Mouse (Mus musculus): ENCODE measurements around the gene Zfp740. TPM values are rescaled to one million over a fixed set of nuclear protein-coding genes. Genes with fewer than 3 reads are reported as not detected.

Gene Zfp740
- polyA plus RNA-seq, 1 experiment from 2014 or later: 90.0 TPM

DNA sequence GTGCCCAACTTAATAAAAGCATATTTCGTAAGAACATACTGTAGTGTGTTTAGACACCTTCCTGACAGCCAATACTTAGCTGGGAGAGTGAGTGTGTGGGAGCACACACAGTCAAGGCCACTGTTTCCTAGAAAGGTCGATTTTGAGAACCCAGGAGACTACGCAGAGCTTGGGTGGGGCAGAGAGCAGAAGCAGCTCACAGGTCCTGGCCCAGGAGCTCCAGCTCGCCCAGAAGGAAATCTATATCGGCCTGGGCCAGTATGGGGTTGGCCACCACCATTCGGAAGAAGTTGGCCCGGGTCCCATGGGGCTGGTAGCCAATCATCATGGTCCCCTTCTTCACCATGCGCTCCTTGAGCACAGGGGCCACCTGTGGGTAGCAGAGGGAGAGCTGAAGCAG is 25.6 kb upstream of the Zfp740 start:
- Histone ChIP-seq H3K9ac (no peak overlapping the region), H3K27ac (no peak overlapping the region), H3K4me1 (no peaks in the 10 kb centered on the region), H3K9me3 (replicated peaks) (no peaks in the 10 kb centered on the region), H3K27me3 (no peaks in the 10 kb centered on the region), H3K4me2 (no peak overlapping the region), H3K4me3 (no peak overlapping the region), H3K36me3 (ENCODE audit: poor library complexity, severe bottlenecking) (peaks cover 24% of the 10 kb centered on the region; the same call in 1 of the 2 replicates)
- WGBS: 86% methylated on average over 8 of the region's 8 CpGs
- ATAC-seq: no peak

GRCm38 (mm10) chr15:102178279-102178678 is 24.8 kb upstream of the Zfp740 start:
- no peak overlapping the region for H3K4me3 ChIP-seq
- H3K9me3 ChIP-seq (replicated peaks): no peaks in the 10 kb centered on the region
- no peak for ATAC-seq
- no peak overlapping the region for H3K4me2 ChIP-seq
- H3K36me3 ChIP-seq (ENCODE audit: poor library complexity, severe bottlenecking): peaks cover 27% of the 10 kb centered on the region; the same call in 1 of the 2 replicates
- 10% methylated on average over 6 of the region's 6 CpGs for WGBS
- H3K9ac ChIP-seq: no peak overlapping the region
- H3K27ac ChIP-seq: no peak overlapping the region
- H3K4me1 ChIP-seq: no peaks in the 10 kb centered on the region
- no peaks in the 10 kb centered on the region for H3K27me3 ChIP-seq

GRCm38 (mm10) chr15:102179106-102179505 is 23.9 kb upstream of the Zfp740 start:
- H3K9me3 ChIP-seq (replicated peaks): no peaks in the 10 kb centered on the region
- H3K4me1 ChIP-seq: no peaks in the 10 kb centered on the region
- no peak overlapping the region for H3K9ac ChIP-seq
- no peak overlapping the region for H3K4me2 ChIP-seq
- no peak overlapping the region for H3K4me3 ChIP-seq
- H3K36me3 ChIP-seq (ENCODE audit: poor library complexity, severe bottlenecking): peaks cover 34% of the 10 kb centered on the region; the same call in 1 of the 2 replicates
- no peak for ATAC-seq
- H3K27me3 ChIP-seq: no peaks in the 10 kb centered on the region
- no peak overlapping the region for H3K27ac ChIP-seq
- 80% methylated on average over 9 of the region's 9 CpGs for WGBS

DNA sequence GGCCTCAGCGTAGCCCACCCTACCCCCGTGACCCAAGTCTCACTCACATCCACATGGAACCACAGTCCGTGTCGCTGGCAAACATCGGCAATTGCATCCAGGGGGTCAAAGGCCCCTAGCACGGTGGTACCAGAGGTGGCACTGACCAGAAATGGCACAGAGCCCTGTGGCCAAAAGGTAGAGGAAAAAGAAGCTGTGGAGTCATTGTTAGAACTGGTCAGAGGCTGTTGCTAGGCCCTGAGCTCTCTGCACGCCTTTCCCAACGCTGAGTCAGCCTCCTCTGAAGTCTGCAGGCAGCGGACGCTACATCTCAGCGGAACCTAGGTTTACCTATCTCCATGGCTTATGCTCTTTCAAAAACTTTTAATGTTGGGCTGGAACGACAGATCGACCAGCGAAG is 23.1 kb upstream of the Zfp740 start:
- Histone ChIP-seq H3K9me3 (replicated peaks) (no peaks in the 10 kb centered on the region), H3K4me1 (no peaks in the 10 kb centered on the region), H3K4me3 (no peak overlapping the region), H3K4me2 (no peak overlapping the region), H3K36me3 (ENCODE audit: poor library complexity, severe bottlenecking) (peaks cover 33% of the 10 kb centered on the region; the same call in 1 of the 2 replicates), H3K27ac (no peak overlapping the region), H3K27me3 (no peaks in the 10 kb centered on the region), H3K9ac (no peak overlapping the region)
- 92% methylated on average over 14 of the region's 14 CpGs for WGBS
- no peak for ATAC-seq

GRCm38 (mm10) chr15:102183076-102183475 is 20.0 kb upstream of the Zfp740 start:
- H3K4me2 ChIP-seq: no peak overlapping the region
- H3K4me3 ChIP-seq: no peak overlapping the region
- H3K9me3 ChIP-seq (replicated peaks): no peaks in the 10 kb centered on the region
- no peak overlapping the region for H3K27ac ChIP-seq
- H3K27me3 ChIP-seq: no peaks in the 10 kb centered on the region
- H3K4me1 ChIP-seq: no peaks in the 10 kb centered on the region
- H3K36me3 ChIP-seq (ENCODE audit: poor library complexity, severe bottlenecking): peaks cover 42% of the 10 kb centered on the region; the same call in 1 of the 2 replicates
- H3K9ac ChIP-seq: no peak overlapping the region
- no peak for ATAC-seq
- WGBS: 89% methylated on average over 3 of the region's 3 CpGs

DNA sequence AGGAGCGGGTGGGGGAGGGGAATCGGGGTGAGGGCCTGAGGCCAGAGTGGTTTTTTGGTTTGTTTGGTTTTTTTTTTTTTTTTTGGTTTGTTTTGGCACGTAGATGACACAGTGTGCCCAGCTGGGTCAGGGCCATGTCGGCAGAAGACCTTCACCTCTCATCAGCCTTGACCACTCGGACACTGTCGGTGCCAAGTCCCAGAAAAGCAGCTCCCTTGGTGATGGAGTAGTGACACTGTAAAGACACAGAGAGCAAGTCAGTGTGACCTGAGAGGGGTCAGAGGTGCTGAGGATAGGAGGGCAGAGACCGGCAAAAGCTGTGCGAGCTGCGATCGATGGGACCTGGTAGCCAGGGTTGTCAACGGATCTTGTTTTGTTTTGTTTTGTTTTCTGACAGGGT is 16.8 kb upstream of the Zfp740 start:
- Histone ChIP-seq H3K27me3 (no peaks in the 10 kb centered on the region), H3K9me3 (replicated peaks) (no peaks in the 10 kb centered on the region), H3K27ac (no peak overlapping the region), H3K4me1 (no peaks in the 10 kb centered on the region), H3K4me3 (no peak overlapping the region), H3K9ac (no peak overlapping the region), H3K4me2 (no peak overlapping the region), H3K36me3 (ENCODE audit: poor library complexity, severe bottlenecking) (peaks cover 25% of the 10 kb centered on the region; the same call in 1 of the 2 replicates)
- no peak for ATAC-seq
- 82% methylated on average over 11 of the region's 11 CpGs for WGBS

GRCm38 (mm10) chr15:102188096-102188495 is 15.0 kb upstream of the Zfp740 start:
- Histone ChIP-seq H3K27me3 (no peaks in the 10 kb centered on the region), H3K9ac (no peak overlapping the region), H3K9me3 (replicated peaks) (no peaks in the 10 kb centered on the region), H3K4me2 (no peak overlapping the region), H3K27ac (no peak overlapping the region), H3K4me3 (no peak overlapping the region), H3K4me1 (no peaks in the 10 kb centered on the region), H3K36me3 (ENCODE audit: poor library complexity, severe bottlenecking) (peaks cover 24% of the 10 kb centered on the region; the same call in 1 of the 2 replicates)
- 92% methylated on average over 10 of the region's 10 CpGs for WGBS
- ATAC-seq: no peak

GRCm38 (mm10) chr15:102188883-102189282 is 14.2 kb upstream of the Zfp740 start:
- no peak overlapping the region for H3K4me2 ChIP-seq
- H3K36me3 ChIP-seq (ENCODE audit: poor library complexity, severe bottlenecking): peaks cover 17% of the 10 kb centered on the region; the same call in 1 of the 2 replicates
- no peak overlapping the region for H3K9ac ChIP-seq
- no peaks in the 10 kb centered on the region for H3K27me3 ChIP-seq
- no peaks in the 10 kb centered on the region for H3K4me1 ChIP-seq
- 60% methylated on average over 6 of the region's 6 CpGs for WGBS
- no peak for ATAC-seq
- no peak overlapping the region for H3K4me3 ChIP-seq
- H3K9me3 ChIP-seq (replicated peaks): no peaks in the 10 kb centered on the region
- no peak overlapping the region for H3K27ac ChIP-seq

DNA sequence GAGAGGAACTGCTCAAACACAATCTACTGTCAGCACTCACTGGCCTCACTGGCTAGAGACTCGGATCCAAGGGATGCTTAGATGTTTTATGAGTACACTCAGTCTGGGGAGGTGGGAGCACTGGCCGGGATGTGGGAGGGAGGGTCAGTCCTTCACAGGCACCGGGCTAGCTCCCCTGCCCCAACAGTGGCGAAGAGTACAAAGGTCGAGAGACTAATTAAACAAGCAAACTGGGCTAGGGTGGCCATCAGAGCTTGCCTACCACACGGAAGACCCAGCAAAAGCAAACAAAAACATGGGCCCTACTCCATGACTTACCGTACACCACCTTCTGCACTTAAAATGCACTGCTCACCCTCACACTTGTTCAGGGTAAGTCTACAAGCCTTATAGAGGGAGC is 11.3 kb upstream of the Zfp740 start:
- Histone ChIP-seq H3K4me3 (no peak overlapping the region), H3K27me3 (no peaks in the 10 kb centered on the region), H3K9ac (no peak overlapping the region), H3K9me3 (replicated peaks) (no peaks in the 10 kb centered on the region), H3K27ac (no peak overlapping the region), H3K4me1 (no peaks in the 10 kb centered on the region), H3K4me2 (no peak overlapping the region), H3K36me3 (ENCODE audit: poor library complexity, severe bottlenecking) (peaks cover 4% of the 10 kb centered on the region; the same call in 1 of the 2 replicates)
- 87% methylated on average over 7 of the region's 7 CpGs for WGBS
- no peak for ATAC-seq

DNA sequence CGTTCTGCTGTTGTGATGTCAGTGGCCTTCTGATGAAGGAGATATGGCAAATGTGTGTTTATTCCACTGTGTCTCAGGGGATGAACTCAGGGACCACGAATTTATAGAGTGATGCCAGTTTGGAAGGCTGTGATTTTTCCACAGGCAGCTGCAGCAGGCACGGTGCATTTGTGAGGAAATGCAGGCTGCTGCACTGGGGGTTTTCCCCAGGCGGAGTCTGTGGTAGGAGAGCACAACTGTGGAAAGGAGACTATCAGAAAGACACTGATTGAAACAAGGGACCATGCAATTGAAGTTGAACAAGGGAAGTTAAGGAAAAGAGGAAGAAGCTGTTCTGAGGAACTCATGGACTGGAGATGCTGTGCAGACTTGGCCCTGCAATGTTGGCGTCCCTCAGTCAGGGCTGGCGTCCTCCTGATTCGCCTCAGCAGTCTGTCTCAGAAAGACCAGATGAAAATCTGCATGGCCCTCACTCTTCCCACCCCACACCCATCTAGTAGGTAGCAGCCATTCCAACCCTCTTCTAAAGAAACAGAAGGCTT is 10.7 kb upstream of the Zfp740 start:
- Histone ChIP-seq H3K36me3 (ENCODE audit: poor library complexity, severe bottlenecking) (no peaks in the 10 kb centered on the region), H3K4me1 (no peaks in the 10 kb centered on the region), H3K27me3 (no peaks in the 10 kb centered on the region), H3K27ac (no peak overlapping the region), H3K9ac (no peak overlapping the region), H3K4me2 (no peak overlapping the region), H3K4me3 (no peak overlapping the region), H3K9me3 (replicated peaks) (no peaks in the 10 kb centered on the region)
- ATAC-seq: no peak
- WGBS: 90% methylated on average over 7 of the region's 7 CpGs

DNA sequence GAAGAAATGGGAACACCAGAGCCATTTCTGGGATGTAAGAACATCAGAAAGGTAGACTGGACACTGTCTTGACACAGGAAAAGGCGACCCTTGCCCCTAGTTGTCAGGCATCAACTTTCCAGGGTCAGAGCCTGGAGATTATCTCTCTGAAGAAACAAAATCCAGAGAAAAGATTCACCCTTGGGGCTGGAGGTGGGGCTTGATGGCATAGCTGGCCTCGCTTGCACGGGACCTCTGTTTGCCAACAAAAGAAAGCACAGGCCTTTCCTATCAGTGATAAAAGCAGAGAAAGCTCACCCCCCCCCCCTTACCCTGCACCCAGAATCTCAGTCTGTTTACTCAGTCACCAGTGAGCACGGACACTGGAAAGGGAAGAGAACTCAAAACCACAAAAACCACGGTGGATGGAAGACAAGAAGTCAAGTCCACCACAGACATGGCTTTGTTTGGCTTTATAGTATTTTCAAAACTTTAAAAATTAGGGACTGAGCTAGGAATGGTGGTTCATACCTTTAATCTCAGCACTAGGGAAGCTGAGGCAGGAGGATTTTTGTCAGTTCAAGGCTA is 10.1 kb upstream of the Zfp740 start:
- Histone ChIP-seq H3K36me3 (ENCODE audit: poor library complexity, severe bottlenecking) (no peaks in the 10 kb centered on the region), H3K4me1 (no peaks in the 10 kb centered on the region), H3K9ac (no peak overlapping the region), H3K27ac (no peak overlapping the region), H3K27me3 (no peaks in the 10 kb centered on the region), H3K4me2 (no peak overlapping the region), H3K9me3 (replicated peaks) (no peaks in the 10 kb centered on the region), H3K4me3 (no peak overlapping the region)
- no peak for ATAC-seq
- WGBS: 77% methylated on average over 5 of the region's 5 CpGs

DNA sequence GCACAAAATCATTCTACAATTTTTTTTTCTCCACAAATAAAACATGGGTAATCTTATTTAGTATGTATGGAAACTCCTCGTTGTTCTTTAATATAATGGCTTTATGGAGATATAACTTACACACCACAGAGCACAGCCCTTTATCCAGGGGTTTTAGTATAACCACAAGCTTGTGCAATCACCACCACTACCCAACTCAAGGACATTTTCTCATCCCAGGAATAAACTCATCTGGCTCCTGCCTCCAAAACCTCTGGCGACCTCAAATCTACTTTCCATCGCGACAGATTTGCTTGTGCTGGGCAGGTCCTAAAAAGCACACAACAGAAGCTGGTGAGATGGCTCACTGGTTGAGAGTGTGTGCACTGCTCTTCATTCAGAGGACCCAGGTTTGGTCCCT is 9.4 kb upstream of the Zfp740 start:
- Histone ChIP-seq H3K36me3 (ENCODE audit: poor library complexity, severe bottlenecking) (no peaks in the 10 kb centered on the region), H3K27me3 (no peaks in the 10 kb centered on the region), H3K4me3 (no peak overlapping the region), H3K9me3 (replicated peaks) (no peaks in the 10 kb centered on the region), H3K4me1 (no peaks in the 10 kb centered on the region), H3K9ac (no peak overlapping the region), H3K4me2 (no peak overlapping the region), H3K27ac (no peak overlapping the region)
- ATAC-seq: no peak
- 92% methylated on average over 4 of the region's 4 CpGs for WGBS

- no peak overlapping the region for H3K4me2 ChIP-seq
- no peak overlapping the region for H3K9ac ChIP-seq
- no peak overlapping the region for H3K4me3 ChIP-seq
- no peaks in the 10 kb centered on the region for H3K27me3 ChIP-seq
- H3K9me3 ChIP-seq (replicated peaks): no peaks in the 10 kb centered on the region
- H3K27ac ChIP-seq: no peak overlapping the region
- ATAC-seq: no peak
- 89% methylated on average over 4 of the region's 4 CpGs for WGBS
- H3K4me1 ChIP-seq: no peaks in the 10 kb centered on the region
- H3K36me3 ChIP-seq (ENCODE audit: poor library complexity, severe bottlenecking): no peaks in the 10 kb centered on the region
Measured at GRCm38 (mm10) chr15:102194439-102194838, 8.6 kb upstream of the Zfp740 start.
